In genomic region chr15:12207556-12208090, GRCm38 (mm10) we compare ENCODE assay signal across 16 mouse cellular contexts. TPM values are rescaled to one million over a fixed set of nuclear protein-coding genes. Genes with fewer than 3 reads are reported as not detected.
DNase-seq lines count a peak whose midpoint lies in the region; ATAC-seq and TF ChIP-seq lines count a peak whose summit lies in the region.
"Had no signal": no experiment of that assay in that cellular context is flagged by ENCODE, and none has a peak within 500 bp of the region (broad histone marks: within the 10 kb centered on the region; RNA-seq: fewer than 3 reads in every experiment).

No protein-coding gene starts in this region.

- intact Hi-C loops in heart, postnatal 36 days (cut with DNase I), result no loop called here

- H3K4me1 ChIP-seq in heart, embryonic 14.5 days (ENCODE audit: control insufficient read depth in 2 of 2, insufficient read depth in 2 of 2, low read length in 2 of 2), result peaks cover 26 to 33% of the 10 kb centered on the region in 2 experiments
- peaks cover 8% of the 10 kb centered on the region for H3K4me1 ChIP-seq in testis, adult 2 months (ENCODE audit: control insufficient read depth, insufficient read depth, low read length)

- ATAC-seq in heart, embryonic 14.5 days (ENCODE audit: insufficient number of reproducible peaks, insufficient read depth, low FRiP score, low read depth), result no peak
- ATAC-seq: forebrain, embryonic 14.5 days; Patski had no signal

- no peak overlapping the region for H3K4me2 ChIP-seq in heart, embryonic 14.5 days (ENCODE audit: low read length)

- no peak for DNase-seq in heart, postnatal 36 days
- DNase-seq in testis, postnatal 14 days (ENCODE audit: low spot score), result no peak
- peak; percentile 35 to 49 for DNase-seq in kidney, postnatal 4 days
- no peak for DNase-seq in right cerebral cortex, postnatal 4 days
- DNase-seq in thymus, postnatal 14 days, result no peak
- DNase-seq in embryo, embryonic 10.5 days (ENCODE audit: low spot score), result no peak
- DNase-seq: adrenal gland, postnatal 25 days; cerebellum, adult 18-20 months; heart, adult 18-20 months; thymus, postnatal 25 days had no signal

- no peak overlapping the region for H3K27ac ChIP-seq in heart, embryonic 14.5 days (replicated peaks in 1 of 2; ENCODE audit: control insufficient read depth in 1 of 2, insufficient read depth in 1 of 2, low read depth in 2 of 2, low read length in 2 of 2)
- H3K27ac ChIP-seq in testis, adult 2 months (ENCODE audit: control insufficient read depth, insufficient read depth, low read depth, low read length), result no peak overlapping the region
- H3K27ac ChIP-seq: hindbrain, embryonic 13.5 days; macrophage had no signal

- peak overlapping the region; percentile 30; the same call in 1 of the 2 replicates for H3K9ac ChIP-seq in heart, embryonic 14.5 days (ENCODE audit: low read length)

- peaks cover 8% of the 10 kb centered on the region; the same call in 1 of the 2 replicates for H3K36me3 ChIP-seq in heart, embryonic 14.5 days (ENCODE audit: control insufficient read depth, insufficient read depth, low read length)
- H3K36me3 ChIP-seq in testis, adult 2 months (ENCODE audit: control insufficient read depth, insufficient read depth, low read length), result no peaks in the 10 kb centered on the region
- H3K36me3 ChIP-seq: hindbrain, embryonic 13.5 days had no signal

- no peak overlapping the region for H3K4me3 ChIP-seq in heart, embryonic 14.5 days (ENCODE audit: control insufficient read depth in 1 of 2, insufficient read depth in 1 of 2, low read depth in 1 of 2, low read length in 2 of 2)
- H3K4me3 ChIP-seq in testis, adult 2 months (ENCODE audit: control insufficient read depth, low read depth, low read length), result peak overlapping the region; percentile 68

- H3K9me3 ChIP-seq in heart, embryonic 14.5 days (ENCODE audit: control insufficient read depth, low read length), result no peaks in the 10 kb centered on the region
- H3K9me3 ChIP-seq: hindbrain, embryonic 13.5 days had no signal

- TF ChIP-seq CTCF in testis, adult 2 months (IDR thresholded peaks at IDR 0.05; ENCODE audit: control insufficient read depth, insufficient read depth, insufficient replicate concordance, low read depth, low read length), result no peak

- no peaks in the 10 kb centered on the region for H3K27me3 ChIP-seq in heart, embryonic 14.5 days (ENCODE audit: control insufficient read depth, insufficient read depth, low read length)
- no peaks in the 10 kb centered on the region for H3K27me3 ChIP-seq in testis, adult 2 months (ENCODE audit: control insufficient read depth, insufficient read depth, low read length)
- H3K27me3 ChIP-seq: hindbrain, embryonic 13.5 days; Patski had no signal

- 56% methylated on average over 6 of the region's 6 CpGs for WGBS in heart, embryonic 14.5 days

- no peak for TF ChIP-seq POLR2A in testis, adult 2 months (IDR thresholded peaks at IDR 0.05; ENCODE audit: control insufficient read depth, low read depth, low read length)

RNA-seq across cellular contexts. Expression of gene Mtmr12, which starts 2.8 kb away (rescaled TPM):
- polyA plus RNA-seq in heart, embryonic 14.5 days (2014; fragmentation: Nextera tagmentation; extraction: Ambion mirVana), result 13.6 and 15.4 TPM in 2 replicates
- 10 to 100 TPM in 1 of 2 experiments, 1 to 10 TPM in 1; 9.5 to 10.0 TPM for total RNA-seq in heart, postnatal 36 days (2021)
- polyA plus RNA-seq in testis, adult 2 months (2012; rRNA removed), result 26.2 and 27.0 TPM in 2 replicates

Comparison
In these comparisons a context has a peak if more than half of its experiments do, and no peak if none do; other contexts are left out.
1. DNase-seq: peak in kidney, postnatal 4 days (2 of 2); none in heart, postnatal 36 days (0 of 2), testis, postnatal 14 days (single experiment), right cerebral cortex, postnatal 4 days (single experiment), thymus, postnatal 14 days (single experiment) and embryo, embryonic 10.5 days (single experiment).